Mouse (Mus musculus) lung, embryonic 14.5 days (tissue): ENCODE results near the gene Olfr1469. TPM values are rescaled to one million over a fixed set of nuclear protein-coding genes. Genes with fewer than 3 reads are reported as not detected.
"Not testable (repeated sequence)": the region's sequence is repeated elsewhere in the genome, so short reads cannot be mapped to it uniquely, and the experiment has no call there.

Experiments
- ATAC-seq: fragments of 200-750 bp; cut with Nextera tagmentation; 2 replicates; pipeline ENCODE4 v1.8.0; 2017; ENCODE audit warnings: mild to moderate bottlenecking, moderate TSS enrichment, moderate library complexity; ENCODE audit not compliant: insufficient read depth
- DNase-seq: peaks from one replicate; pipeline ENCODE4 v3.0.0-alpha.2; 2015
- H3K27ac ChIP-seq: fragments of 300-500 bp; sonication (generic); 2 replicates; pipeline ENCODE4 v1.5.1; 2014; ENCODE audit warnings: low read depth, mild to moderate bottlenecking, moderate library complexity
- H3K27me3 ChIP-seq: fragments of 300-500 bp; sonication (generic); 2 replicates; pipeline ENCODE4 v1.6.1; 2014; ENCODE audit warnings: low read length, control low read depth; ENCODE audit not compliant: insufficient read depth
- H3K36me3 ChIP-seq: fragments of 300-500 bp; sonication (generic); 2 replicates; pipeline ENCODE4 v1.6.1; 2014; ENCODE audit warnings: control low read depth; ENCODE audit not compliant: insufficient read depth
- H3K4me1 ChIP-seq: fragments of 300-500 bp; sonication (generic); 2 replicates; pipeline ENCODE4 v1.6.1; 2014; ENCODE audit warnings: antibody characterized with exemption, control low read depth; ENCODE audit not compliant: insufficient read depth
- H3K4me2 ChIP-seq: fragments of 300-500 bp; sonication (generic); 2 replicates; pipeline ENCODE4 v1.6.1; 2014; ENCODE audit warnings: mild to moderate bottlenecking
- H3K4me3 ChIP-seq: fragments of 300-500 bp; sonication (generic); 2 replicates; pipeline ENCODE4 v1.5.1; 2014; ENCODE audit warnings: low read depth, low read length
- H3K9ac ChIP-seq: fragments of 300-500 bp; sonication (generic); 2 replicates; pipeline ENCODE4 v1.6.1; 2014
- H3K9me3 ChIP-seq: fragments of 300-500 bp; sonication (generic); 2 replicates; pipeline ENCODE4 v1.6.1; 2016; ENCODE audit warnings: low read depth, low read length, control low read depth
- CTCF ChIP-seq: IDR thresholded peaks from 2 replicates; pipeline ENCODE4 v1.5.1; 2016; ENCODE audit warnings: antibody characterized with exemption, low read depth
- WGBS: fragments of 180-500 bp; shearing (Covaris S2); extraction: QIAGEN DNeasy Blood & Tissue Kit; methylation state at CpG from one replicate; pipeline ENCODE4 v1.1.7; 2014; 5-methylcytosine and 5-hydroxymethylcytosine counted together
- polyA plus RNA-seq: library from polyadenylated mRNA; unstranded; fragments of >200 nt; fragmentation: Nextera tagmentation; extraction: Ambion mirVana; gene quantifications from 2 replicates; pipeline ENCODE4 v1.2.1, GENCODE M21; 2014

Gene Olfr1469
- not detected in 2 replicates for polyA plus RNA-seq

- no peak for TF ChIP-seq CTCF
Observed at GRCm38 (mm10) chr19:13407549-13407948, at the start of gene Olfr1469. TSS of gene Olfr1469 (plus strand) at chr19:13407849.

GRCm38 (mm10) chr19:13361936-13362335, 45.7 kb upstream of the Olfr1469 start, which contains the start of gene Olfr1467:
TSS of gene Olfr1467 (plus strand) at chr19:13362236.
- H3K27ac ChIP-seq = no peak within 1 kb of the TSS
- H3K4me1 ChIP-seq = no peaks in the 10 kb centered on the region
- H3K4me2 ChIP-seq = no peak within 1 kb of the TSS
- no peaks in the 10 kb centered on the region for H3K27me3 ChIP-seq
- DNase-seq (no peak), ATAC-seq (no peak)
- 60% methylated on average over 2 of the region's 2 CpGs for WGBS
- no peaks in the 10 kb centered on the region for H3K36me3 ChIP-seq
- no peak within 1 kb of the TSS for H3K4me3 ChIP-seq
- no peaks in the 10 kb centered on the region; the same call in 1 of the 2 replicates for H3K9me3 ChIP-seq
- no peak within 1 kb of the TSS for H3K9ac ChIP-seq
- no peak for TF ChIP-seq CTCF

More at GRCm38 (mm10) chr19:13407549-13407948, at the start of gene Olfr1469:
- H3K4me1 ChIP-seq = no peaks in the 10 kb centered on the region
- H3K27ac ChIP-seq = no peak within 1 kb of the TSS
- WGBS = 73% methylated on average over 2 of the region's 2 CpGs
- no peak within 1 kb of the TSS for H3K4me2 ChIP-seq
- H3K4me3 ChIP-seq = no peak within 1 kb of the TSS
- no peaks in the 10 kb centered on the region for H3K9me3 ChIP-seq
- ATAC-seq (no peak), DNase-seq (no peak)
- no peaks in the 10 kb centered on the region for H3K27me3 ChIP-seq
- H3K9ac ChIP-seq = no peak within 1 kb of the TSS
- no peaks in the 10 kb centered on the region for H3K36me3 ChIP-seq

DNA sequence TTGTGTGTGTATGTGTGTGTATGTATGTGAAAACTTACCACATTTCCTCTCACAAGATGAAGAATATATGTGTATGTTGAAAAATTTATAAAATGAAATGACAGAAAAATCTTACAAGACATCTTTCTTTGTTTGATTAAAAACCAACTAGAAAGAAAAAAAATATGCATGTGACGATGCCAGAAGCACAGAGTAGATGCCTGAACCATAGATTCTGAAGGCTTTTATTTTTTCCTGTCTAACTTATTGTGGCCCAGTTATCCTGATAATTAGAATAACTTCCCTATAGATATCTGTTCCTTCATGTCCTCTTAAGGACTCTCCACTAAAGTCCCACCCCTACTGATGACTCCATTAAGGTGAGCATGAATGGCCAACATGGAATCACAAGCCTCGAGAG, 35.5 kb downstream of the Olfr1469 start, which contains the start of gene Olfr1471:
Gene Olfr1471 (plus strand): TSS at position 301 of the 400 bp plus-strand sequence.
- not testable (repeated sequence) for ATAC-seq

GRCm38 (mm10) chr19:13455986-13456385, 48.3 kb downstream of the Olfr1469 start, which contains the start of gene Olfr1472:
TSS of gene Olfr1472 (minus strand) at chr19:13456086.
- no peaks in the 10 kb centered on the region for H3K4me1 ChIP-seq
- no peak within 1 kb of the TSS for H3K4me3 ChIP-seq
- H3K27me3 ChIP-seq = no peaks in the 10 kb centered on the region
- no peak within 1 kb of the TSS for H3K27ac ChIP-seq
- H3K9me3 ChIP-seq = no peaks in the 10 kb centered on the region
- no peak for TF ChIP-seq CTCF
- no peak for ATAC-seq
- no peak within 1 kb of the TSS for H3K4me2 ChIP-seq
- WGBS = 78% methylated on average over 1 of the region's 1 CpGs
- H3K36me3 ChIP-seq = no peaks in the 10 kb centered on the region
- H3K9ac ChIP-seq = no peak within 1 kb of the TSS
- no peak for DNase-seq

More for the DNA sequence above, 35.5 kb downstream of the Olfr1469 start, which contains the start of gene Olfr1471:
- not testable (repeated sequence) for H3K36me3 ChIP-seq, H3K9me3 ChIP-seq, H3K27me3 ChIP-seq, H3K4me3 ChIP-seq, H3K4me1 ChIP-seq, DNase-seq, H3K4me2 ChIP-seq, H3K27ac ChIP-seq, H3K9ac ChIP-seq
- 64% methylated on average over 2 of the region's 2 CpGs for WGBS

Other genes starting within 250 kb of the Olfr1469 start
- not detected in 2 replicates for gene Olfr1461, start 244.8 kb upstream of the Olfr1469 start, polyA plus RNA-seq
- not detected in 2 replicates for gene Olfr1462, start 222.1 kb upstream of the Olfr1469 start, polyA plus RNA-seq
- not detected in 2 replicates for gene Olfr1463, start 176.5 kb upstream of the Olfr1469 start, polyA plus RNA-seq
- not detected in 2 replicates for gene Olfr1465, start 92.3 kb upstream of the Olfr1469 start, polyA plus RNA-seq
- gene Olfr1466, start 69.0 kb upstream of the Olfr1469 start, polyA plus RNA-seq = not detected in 2 replicates
- not detected in 2 replicates for gene Olfr1467, start 45.6 kb upstream of the Olfr1469 start, polyA plus RNA-seq
- gene Olfr1471, start 35.6 kb downstream of the Olfr1469 start, polyA plus RNA-seq = not detected in 2 replicates
- not detected in 2 replicates for gene Olfr1472, start 48.2 kb downstream of the Olfr1469 start, polyA plus RNA-seq
- gene Olfr1474, start 61.7 kb downstream of the Olfr1469 start, polyA plus RNA-seq = not detected in 2 replicates
- not detected in 2 replicates for gene Olfr1475, start 72.3 kb downstream of the Olfr1469 start, polyA plus RNA-seq
- not detected in 2 replicates for gene Olfr1477, start 92.7 kb downstream of the Olfr1469 start, polyA plus RNA-seq
- gene Olfr1480, start 120.1 kb downstream of the Olfr1469 start, polyA plus RNA-seq = not detected in 2 replicates
- not detected in 2 replicates for gene Olfr1484, start 175.7 kb downstream of the Olfr1469 start, polyA plus RNA-seq
- not detected in 2 replicates for gene Olfr1487, start 209.5 kb downstream of the Olfr1469 start, polyA plus RNA-seq
- not detected in 2 replicates for gene Olfr1489, start 223.8 kb downstream of the Olfr1469 start, polyA plus RNA-seq
- not detected in 2 replicates for gene Olfr1490, start 243.2 kb downstream of the Olfr1469 start, polyA plus RNA-seq